Mouse (Mus musculus): ENCODE measurements around the gene Ifitm3.
A peak's percentile ranks its signal among the peaks of the same experiment; 100 is the strongest.

DNA sequence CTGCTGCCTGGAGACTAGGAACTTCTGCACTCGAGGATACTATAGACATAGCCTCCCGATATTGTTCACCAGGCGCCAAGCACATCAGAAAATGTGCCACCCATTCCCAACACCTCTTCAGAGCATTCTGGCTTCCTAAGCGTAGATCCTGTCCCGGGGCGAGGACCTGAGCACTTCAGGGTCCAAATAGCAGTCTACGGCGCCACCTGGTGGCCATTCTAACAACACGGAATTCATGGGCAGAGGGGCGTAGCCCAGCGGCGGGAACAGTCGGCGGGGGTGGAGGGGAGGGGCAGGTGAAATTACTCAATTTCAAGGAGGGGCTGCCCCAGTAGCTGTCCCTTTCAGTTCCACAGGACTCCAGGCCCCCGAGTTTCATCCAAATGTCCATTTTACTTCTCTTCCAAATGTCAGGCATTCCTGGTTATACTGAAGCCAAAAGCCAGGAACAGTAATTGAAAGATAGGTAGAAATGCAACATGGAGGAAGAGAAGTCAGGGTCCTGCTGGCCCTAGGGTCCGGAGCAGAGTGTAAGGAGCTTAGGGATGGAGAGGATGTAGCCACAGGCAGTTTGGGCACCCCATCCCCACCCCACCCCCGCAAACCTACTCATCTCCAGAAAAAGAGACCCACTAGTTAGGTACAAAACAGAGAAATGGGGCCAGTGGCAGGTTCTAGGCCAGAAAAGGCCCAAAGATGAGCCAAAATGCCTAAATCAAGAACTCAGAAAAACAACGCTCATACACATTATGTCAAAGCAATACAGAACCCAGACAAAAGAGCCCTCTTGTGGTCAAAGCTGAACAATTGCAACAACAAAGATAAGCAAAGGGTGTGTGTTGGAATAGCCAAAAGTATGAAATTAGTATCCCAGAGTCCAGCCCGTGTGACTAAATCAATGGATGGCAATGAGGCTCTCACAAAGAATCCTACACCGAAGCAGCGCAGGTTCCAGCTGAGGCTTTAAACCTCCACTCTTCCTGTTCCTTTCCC, 38.0 kb upstream of the Ifitm3 start:
- TF ChIP-seq CTCF (IDR thresholded peaks at IDR 0.05; ENCODE audit: control insufficient read depth, insufficient read depth, insufficient replicate concordance, low read depth, low read length), result peak; percentile 94
- no peak for TF ChIP-seq POLR2A (IDR thresholded peaks at IDR 0.05; ENCODE audit: control insufficient read depth, low read depth, low read length)
